Mouse (Mus musculus) thymus, postnatal 0 days (tissue): ENCODE results near the gene Inf2. TPM values are rescaled to one million over a fixed set of nuclear protein-coding genes. Genes with fewer than 3 reads are reported as not detected.

Experiments
- DNase-seq: peaks from one replicate; pipeline ENCODE4 v3.0.0-alpha.2; 2015; ENCODE audit warnings: low spot score
- polyA plus RNA-seq: library from polyadenylated mRNA; unstranded; fragments of >200 nt; fragmentation: Nextera tagmentation; extraction: Ambion mirVana; gene quantifications from 2 replicates; pipeline ENCODE4 v1.2.1, GENCODE M21; 2015

The Inf2 gene
- polyA plus RNA-seq, 1 experiment from 2014 or later = 3.1 TPM

DNA sequence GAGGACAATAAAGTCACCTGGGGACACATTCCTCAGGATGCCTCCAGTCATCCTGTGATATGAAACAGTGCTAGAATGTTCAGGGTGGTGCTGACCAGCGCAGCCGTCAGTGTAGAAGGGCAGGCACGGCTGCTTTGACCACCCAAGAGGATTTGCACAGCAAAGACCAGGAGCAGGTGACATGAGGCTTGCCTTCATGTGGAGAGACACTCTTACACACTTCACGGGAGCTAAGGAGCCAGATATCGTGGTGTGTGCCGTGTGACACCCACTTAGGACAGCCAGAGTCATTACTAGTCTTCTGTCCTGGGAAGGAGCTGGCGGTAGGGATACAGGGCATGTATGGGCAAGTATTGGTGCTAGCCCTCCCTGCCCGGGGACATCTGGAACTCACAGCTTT, 18.4 kb upstream of the Inf2 start:
- no peak for DNase-seq

DNA sequence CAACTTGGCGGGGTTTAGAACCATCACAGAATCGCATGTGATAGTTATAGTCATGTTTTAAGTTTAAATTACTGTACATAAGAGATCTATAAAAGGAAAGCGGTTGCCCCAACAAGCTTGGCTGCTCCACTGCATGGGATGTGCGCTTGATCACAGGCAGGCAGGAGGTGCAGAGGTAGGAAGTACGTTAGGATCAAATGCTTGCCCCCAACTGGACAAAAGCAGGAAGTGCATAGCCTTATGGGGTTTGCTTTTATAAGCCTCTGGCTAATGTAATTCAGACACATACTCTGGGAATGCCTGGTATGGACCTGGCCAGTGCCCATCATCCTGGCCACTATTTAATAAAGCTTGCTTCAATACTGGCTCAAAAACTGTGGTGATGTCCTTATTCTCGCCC, 17.5 kb upstream of the Inf2 start:
- no peak for DNase-seq

GRCm38 (mm10) chr12:112575274-112575986, 13.2 kb upstream of the Inf2 start:
- DNase-seq = no peak

DNA sequence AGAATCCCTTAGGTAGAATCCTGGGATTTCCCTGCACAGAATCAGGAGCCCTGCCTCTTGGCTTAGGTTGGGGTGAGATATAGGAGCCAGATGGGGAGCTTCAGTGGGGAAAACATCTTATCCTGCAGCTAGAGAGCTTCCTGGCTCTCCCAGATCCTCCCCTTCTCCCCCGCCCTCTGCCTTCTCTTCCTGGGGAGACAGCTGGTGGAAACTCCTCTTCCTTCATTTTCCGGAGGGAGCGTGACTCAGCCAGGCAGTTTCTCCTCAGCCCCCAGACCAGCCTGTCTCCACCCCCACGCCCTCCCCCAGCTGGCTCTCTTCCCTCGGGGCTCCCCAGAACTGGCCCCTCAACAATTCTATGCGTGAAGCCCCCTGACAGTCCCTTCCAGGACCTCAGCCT, 12.2 kb upstream of the Inf2 start:
- no peak for DNase-seq

GRCm38 (mm10) chr12:112576749-112577148, 11.8 kb upstream of the Inf2 start:
- DNase-seq = no peak

DNA sequence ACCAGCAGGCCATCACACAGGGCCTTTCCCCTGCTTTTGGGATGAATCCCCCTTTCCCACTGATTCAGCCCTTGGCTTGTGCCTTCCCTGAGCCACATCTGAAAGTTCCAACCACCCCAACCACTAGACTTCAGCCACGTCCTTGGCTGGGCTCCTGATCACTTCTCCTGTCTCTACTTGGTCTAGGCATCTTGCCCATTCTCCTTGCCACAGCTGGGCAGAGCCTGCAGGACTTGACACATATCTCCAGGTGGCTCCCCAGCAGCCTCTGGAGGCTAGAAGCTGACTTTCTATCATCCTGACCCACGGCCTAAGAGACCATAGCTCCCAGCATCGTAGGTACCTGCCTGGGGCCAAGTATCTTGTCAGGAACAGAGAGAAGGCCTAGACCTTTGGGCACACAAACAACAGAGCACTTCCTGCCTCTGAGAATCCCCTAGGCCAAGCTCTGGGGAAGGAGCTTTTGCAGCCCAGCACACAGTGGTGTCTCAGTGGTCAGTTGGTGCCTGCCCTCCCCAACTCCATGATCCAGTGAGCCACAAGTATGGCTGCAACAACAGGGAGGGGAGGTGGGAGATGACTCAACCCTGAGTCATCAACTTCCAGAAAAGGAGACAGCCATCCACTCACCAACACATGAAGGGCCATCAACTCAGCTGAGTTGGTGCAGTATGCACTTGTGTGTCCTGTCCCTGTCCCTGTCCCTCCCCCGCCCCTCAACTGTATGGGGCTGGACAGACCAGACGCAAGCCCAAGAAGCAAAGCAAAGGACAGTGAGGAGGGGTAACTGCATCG, 10.1 kb upstream of the Inf2 start:
- no peak for DNase-seq

GRCm38 (mm10) chr12:112579430-112579829, 9.2 kb upstream of the Inf2 start:
- DNase-seq = no peak

- no peak for DNase-seq
Measured at GRCm38 (mm10) chr12:112579926-112580325, 8.7 kb upstream of the Inf2 start.

DNA sequence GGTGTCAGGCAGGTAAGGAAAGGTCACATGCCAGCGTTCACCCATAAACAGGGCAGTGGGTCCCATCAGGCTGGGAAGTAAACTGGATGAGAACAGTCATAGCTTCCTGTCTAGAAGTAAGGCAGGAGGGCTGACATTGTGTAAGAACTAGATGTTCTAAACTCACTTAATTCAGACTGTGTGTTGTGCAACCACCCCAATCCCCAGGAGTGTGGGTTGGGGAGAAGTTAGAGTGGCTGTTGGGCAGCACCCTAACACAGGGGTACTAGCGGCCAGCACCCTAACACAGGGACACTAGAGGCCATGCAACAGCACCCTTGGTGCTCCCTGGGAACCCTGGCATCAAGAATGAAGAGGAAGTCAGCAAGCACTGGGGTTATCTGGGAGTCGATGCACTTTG, 7.5 kb upstream of the Inf2 start:
- DNase-seq = no peak

DNA sequence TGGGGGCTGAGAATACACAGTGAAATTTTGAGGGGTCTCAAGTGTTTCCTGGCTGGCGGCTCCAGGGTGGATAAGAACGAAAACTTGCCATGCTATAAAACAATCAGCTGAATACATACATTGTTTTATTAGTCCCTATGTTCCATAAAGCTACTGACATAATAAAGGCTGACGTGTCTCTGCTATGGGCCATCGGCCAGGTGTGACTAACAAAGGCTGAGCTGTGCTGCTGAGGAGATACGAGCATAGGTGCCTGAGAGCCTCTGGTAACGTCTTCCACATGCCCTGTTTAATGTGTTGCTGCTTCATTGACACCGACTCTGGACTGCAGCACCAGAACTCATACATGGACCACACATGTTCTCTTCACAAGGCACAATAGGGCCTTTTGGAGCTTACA, 3.6 kb upstream of the Inf2 start:
- DNase-seq = no peak

DNA sequence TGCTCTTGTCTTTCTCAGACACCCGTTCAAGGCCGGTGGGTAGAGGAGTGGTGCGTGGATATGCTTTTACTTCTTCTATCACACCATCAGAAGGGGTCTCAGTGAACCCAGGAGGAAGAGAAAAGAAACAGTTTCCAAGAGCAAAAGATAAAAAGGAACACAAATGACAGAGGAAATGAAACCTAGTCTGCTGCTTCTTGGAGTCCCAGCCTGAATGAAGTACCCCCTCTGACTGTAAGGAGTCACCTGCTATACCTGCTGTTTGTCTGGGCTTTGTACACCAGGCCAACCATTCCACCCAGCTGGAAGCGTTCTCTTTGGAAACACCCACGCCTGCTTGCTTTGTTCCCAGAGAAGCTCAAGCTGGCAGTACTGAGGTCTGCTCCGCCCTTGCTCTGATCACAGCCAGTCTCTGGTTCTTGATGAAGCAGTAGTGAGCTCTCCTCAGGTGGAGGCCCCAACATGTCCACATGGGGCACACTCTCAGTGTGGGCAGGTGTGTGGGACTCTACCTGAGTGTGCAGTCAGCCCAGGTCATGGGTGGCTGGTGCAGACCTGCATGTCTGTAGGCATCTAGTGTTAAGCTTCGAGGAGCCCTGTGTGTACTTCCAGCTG, 2.6 kb upstream of the Inf2 start:
- no peak for DNase-seq

DNA sequence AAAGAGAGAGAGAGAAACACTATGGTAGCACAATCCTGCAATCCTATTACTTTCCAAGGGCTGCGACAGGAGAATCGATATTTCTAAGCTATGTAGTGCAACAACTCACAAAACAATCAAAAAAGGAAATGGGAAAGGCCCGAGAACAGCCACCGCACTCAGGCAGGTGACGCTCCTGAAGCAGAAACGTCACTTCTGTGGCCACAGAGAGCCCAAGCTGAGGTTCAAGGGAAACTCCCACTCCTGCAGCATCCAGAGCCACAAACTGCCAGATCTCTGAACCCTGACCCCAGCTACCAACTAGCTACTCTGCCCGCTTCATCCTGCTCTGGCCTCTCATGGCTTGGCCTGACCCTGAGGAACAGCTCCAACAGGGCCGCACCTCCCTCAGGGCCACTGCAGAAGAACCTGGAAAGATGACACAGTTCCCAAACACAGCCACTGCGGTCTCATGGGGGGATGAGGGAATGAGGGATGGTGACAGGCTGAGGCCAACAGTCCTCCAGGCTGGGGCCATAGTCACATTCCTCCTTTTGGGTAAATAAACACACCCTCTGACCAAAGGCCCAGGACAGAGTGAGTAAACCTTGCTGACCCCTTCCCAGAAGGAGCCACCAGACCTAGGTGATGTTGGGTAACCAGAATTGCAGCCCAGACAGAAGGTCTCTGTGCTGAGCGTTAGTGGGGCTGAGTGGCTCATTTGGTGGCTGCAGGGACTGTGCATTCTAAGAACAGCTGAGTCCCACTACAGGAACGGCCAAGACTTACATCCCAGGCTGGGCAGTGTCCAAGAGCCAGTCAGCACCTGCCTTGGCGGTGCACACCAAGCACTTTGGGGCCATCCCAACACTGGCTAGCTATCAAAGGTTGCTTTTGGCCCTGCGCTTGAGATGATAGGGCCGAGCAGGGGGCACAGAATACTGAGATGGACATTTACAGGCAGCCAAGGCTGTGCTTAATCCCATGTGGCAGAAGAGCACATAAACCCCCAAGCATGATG, 1.2 kb upstream of the Inf2 start:
- DNase-seq = no peak

DNA sequence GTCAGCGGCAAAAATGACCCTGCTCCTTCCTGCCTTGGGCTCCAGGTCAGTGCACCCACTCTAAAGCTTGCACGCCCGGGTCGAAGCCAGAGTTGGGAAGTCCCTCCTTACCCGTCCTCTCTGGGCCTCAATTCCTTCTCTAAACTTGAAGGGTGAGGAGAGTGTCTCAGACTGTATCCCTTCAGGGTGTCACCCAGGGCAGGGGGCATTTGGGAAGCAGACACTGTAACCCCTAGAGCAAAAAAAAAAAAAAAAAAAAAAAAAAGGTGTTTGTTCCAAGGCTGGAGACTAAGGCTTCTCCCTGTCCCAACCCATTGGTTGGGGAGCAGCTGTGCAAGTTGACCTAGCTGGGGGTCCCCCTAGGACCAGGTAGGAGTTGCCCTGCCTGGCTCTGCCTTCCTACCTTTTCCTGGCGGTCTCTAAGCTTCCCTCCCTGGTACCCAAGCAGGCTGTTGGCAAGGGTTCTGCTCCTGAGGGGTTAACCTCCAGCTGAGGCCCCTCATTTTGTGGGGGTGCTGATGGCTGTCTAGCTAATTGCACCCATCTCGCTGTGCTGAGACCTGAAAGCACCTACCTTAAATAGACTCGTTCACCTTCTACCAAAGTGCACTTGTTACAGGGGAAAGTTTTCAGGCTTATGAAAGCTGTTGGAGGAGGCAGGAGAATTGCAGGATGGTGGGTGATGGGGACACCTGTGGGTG, 1.1 kb downstream of the Inf2 start:
- no peak for DNase-seq

DNA sequence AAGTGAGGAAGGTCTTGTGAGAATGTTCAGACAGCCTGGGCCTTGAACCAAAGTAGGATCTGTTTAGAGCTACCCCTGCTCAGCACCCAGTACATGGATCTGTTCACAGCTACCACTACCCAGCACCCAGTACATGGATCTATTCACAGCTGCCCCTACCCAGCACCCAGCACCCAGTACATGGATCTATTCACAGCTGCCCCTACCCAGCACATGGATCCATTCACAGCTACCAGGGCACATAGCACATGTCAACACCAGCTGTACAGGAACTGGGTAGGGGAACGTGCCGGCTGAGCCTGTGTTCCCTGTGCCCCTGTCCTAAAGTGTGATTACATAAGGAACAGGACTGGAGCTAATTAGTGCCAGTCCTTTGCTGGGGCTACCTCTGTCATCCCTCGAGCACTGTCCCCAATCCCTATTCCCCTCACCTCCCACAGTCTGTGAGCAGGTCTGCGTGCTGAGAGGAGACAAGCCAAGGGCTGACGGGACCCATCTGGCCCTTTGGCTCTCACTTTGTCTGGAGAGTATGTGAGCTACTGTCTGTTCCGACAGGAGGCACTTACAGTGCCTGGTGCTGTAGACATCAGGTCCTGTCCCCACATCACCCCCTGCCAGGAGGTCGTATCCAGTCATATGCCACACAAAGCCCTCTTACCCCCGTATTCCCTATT, 2.1 kb downstream of the Inf2 start:
- DNase-seq = no peak

DNA sequence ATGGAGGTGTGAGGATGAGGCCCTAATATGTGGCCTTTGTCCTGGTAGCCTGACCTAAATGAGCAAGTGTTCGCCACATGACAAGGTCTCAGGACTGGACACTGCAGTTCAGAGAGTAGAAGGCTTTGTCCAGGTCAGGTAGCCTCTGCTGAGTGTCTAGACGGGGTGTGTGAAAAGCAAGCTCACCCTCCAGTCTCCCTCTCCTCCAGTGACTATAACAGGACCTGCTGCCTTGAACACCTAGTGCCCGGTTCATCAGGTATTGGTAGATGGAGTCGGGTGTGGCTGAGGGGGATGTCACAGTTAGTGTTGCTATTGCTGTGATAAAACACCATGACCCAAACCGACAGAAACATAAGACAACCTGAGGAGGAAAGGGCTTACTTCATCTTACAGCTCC, 2.7 kb downstream of the Inf2 start:
- DNase-seq = no peak

- DNase-seq = no peak
Measured at GRCm38 (mm10) chr12:112591730-112592129, 3.1 kb downstream of the Inf2 start.

- no peak for DNase-seq
Measured at GRCm38 (mm10) chr12:112592985-112593734, 4.6 kb downstream of the Inf2 start.

DNA sequence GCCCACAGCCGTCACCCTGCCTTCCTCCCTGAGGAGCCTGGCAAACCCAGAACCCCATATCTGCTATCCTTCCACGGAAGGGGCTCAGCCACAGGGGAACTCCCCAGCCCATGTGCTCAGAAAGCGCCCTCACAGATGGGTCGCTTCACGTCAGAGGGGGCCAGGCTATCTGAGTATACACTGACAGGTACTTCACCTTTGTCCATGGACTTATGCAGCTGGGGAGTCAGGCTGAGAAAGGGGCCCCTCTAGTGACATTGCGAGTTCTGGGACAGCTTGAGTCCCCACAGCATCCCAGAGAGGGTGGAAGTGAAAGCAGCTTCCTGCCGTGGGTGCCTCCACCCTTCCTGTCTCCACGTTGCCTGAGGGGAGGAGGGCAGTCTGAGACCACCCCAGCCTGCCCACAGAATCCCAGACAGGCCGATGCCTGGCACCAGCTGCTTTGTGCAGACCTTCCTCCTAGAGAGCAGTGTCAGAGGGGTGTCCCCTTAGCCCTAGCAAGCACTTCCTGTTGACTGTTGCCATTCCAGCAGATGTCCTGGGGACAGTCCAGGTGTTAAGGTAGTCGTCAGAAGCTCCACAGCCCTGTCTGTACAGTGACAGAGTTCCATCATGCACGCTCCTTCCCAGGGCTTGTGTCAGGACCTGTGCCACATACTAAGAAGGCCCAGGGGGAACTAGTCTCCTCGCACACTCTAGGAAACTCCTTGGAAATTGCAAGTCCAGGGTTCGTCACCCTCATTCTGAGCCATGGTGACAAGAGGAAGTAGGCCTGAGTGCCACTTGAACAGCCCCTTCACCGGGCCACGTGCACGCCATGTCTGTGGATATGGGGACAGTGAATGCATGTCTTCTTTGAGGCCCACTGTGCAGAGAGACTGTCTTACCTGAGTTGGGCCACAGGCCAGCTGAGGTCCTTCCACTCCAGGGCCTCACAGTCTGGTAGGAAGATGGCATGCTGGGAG, 5.6 kb downstream of the Inf2 start:
- peak; percentile 52 for DNase-seq
